Mouse (Mus musculus) liver, embryonic 14.5 days (tissue): Measurements from ENCODE around the gene Abcd2.

Source experiments
- CTCF ChIP-seq: IDR thresholded peaks from 2 replicates; pipeline ENCODE4 v1.5.1; 2016; ENCODE audit warnings: antibody characterized with exemption, low read depth, control low read depth
- EP300 ChIP-seq: IDR thresholded peaks from 2 replicates; pipeline ENCODE4 v1.6.1; 2016; ENCODE audit warnings: antibody characterized with exemption, low read depth

DNA sequence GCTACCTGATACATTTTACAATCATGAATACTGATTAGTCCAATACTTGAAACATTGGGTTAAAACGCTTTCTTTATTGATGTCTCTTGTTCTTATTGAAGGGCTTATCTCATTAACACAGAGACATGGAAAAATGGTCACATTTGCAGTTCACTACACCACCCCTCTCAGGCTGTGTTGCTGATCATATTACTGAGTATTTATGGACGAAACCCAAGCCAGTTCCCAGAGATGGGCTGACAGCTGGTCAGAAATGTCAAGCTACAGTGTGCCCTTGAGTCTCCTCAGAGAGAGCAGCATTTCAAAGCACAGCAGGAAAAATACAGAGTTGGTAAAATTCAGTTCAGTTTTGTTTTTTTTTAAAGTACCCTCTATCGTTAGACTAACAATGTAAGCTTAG lies 38.3 kb downstream of the Abcd2 start:
- no peak for TF ChIP-seq EP300
- TF ChIP-seq CTCF, result no peak
